Mouse (Mus musculus) embryonic facial prominence, embryonic 13.5 days (tissue): ENCODE results near the gene Klk10. TPM values are rescaled to one million over a fixed set of nuclear protein-coding genes. Genes with fewer than 3 reads are reported as not detected.

Experiments used
- ATAC-seq: fragments of 200-750 bp; cut with Nextera tagmentation; 2 replicates; pipeline ENCODE4 v1.8.0; 2017; ENCODE audit warnings: low read depth; ENCODE audit not compliant: insufficient number of reproducible peaks, insufficient read depth, low FRiP score, low TSS enrichment
- H3K27ac ChIP-seq: fragments of 300-500 bp; sonication (generic); 2 replicates; pipeline ENCODE4 v1.5.1; 2015; ENCODE audit warnings: moderate library complexity, mild to moderate bottlenecking, inconsistent platforms
- H3K27me3 ChIP-seq: fragments of 300-500 bp; sonication (generic); 2 replicates; pipeline ENCODE4 v1.6.1; 2015; ENCODE audit warnings: mild to moderate bottlenecking, inconsistent platforms
- H3K36me3 ChIP-seq: fragments of 300-500 bp; sonication (generic); 2 replicates; pipeline ENCODE4 v1.6.1; 2015; ENCODE audit warnings: mild to moderate bottlenecking, inconsistent platforms
- H3K4me1 ChIP-seq: fragments of 300-500 bp; sonication (generic); 2 replicates; pipeline ENCODE4 v1.6.1; 2015; ENCODE audit warnings: inconsistent platforms
- H3K4me2 ChIP-seq: fragments of 300-500 bp; sonication (generic); 2 replicates; pipeline ENCODE4 v1.6.1; 2015; ENCODE audit warnings: moderate library complexity, mild to moderate bottlenecking, inconsistent platforms
- H3K4me3 ChIP-seq: fragments of 300-500 bp; sonication (generic); 2 replicates; pipeline ENCODE4 v1.5.1; 2015; ENCODE audit warnings: mild to moderate bottlenecking, inconsistent platforms
- H3K9ac ChIP-seq: fragments of 300-500 bp; sonication (generic); 2 replicates; pipeline ENCODE4 v1.6.1; 2015; ENCODE audit warnings: mild to moderate bottlenecking, inconsistent platforms
- H3K9me3 ChIP-seq: fragments of 300-500 bp; sonication (generic); 2 replicates; pipeline ENCODE4 v1.6.1; 2016; ENCODE audit warnings: inconsistent platforms
- WGBS: fragments of 180-500 bp; shearing (Covaris S2); methylation state at CpG from one replicate; pipeline ENCODE4 v1.1.7; 2015; ENCODE audit warnings: mixed read lengths; 5-methylcytosine and 5-hydroxymethylcytosine counted together
- polyA plus RNA-seq: library from polyadenylated mRNA; unstranded; fragments of >200 nt; fragmentation: Nextera tagmentation; extraction: Ambion mirVana; gene quantifications from 2 replicates; pipeline ENCODE4 v1.2.1, GENCODE M21; 2015

The Klk10 gene
- polyA plus RNA-seq, 1 experiment from 2014 or later: 3.6 TPM

DNA sequence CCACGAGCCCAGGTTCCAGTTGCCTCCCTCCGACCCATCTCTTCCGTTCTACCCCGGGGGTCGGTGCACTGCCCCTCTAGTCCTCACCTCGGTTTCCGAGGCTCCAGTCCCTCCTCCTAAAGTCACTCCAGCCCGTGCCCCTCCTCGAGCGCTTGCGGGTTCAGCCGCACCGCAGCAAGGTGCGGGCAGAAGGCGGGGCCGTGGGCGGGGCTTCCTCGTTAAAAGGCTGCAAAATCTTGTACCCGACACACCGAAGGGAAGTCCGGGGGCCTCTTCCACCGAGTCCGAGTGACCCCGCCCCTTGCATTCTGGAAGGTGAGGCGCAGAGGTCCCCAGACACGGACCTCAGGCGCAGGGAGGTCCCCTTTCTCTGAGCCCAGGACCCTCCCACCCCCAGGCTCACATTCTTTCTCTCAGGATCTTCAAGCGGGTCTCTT, 16.5 kb downstream of the Klk10 start, which contains the start of gene Klk8:
Klk8 (plus strand) TSS at position 245 of the 437 bp plus-strand sequence.
- H3K27ac ChIP-seq: peak within 1 kb of the TSS; percentile 22; the same call in 1 of the 2 replicates
- ATAC-seq: 0 out of 2 replicates have a peak, but pooled peaks have one; percentile 45
- peaks cover 22% of the 10 kb centered on the region for H3K4me1 ChIP-seq
- no peaks in the 10 kb centered on the region for H3K36me3 ChIP-seq
- H3K9ac ChIP-seq: peak within 1 kb of the TSS; percentile 64
- H3K9me3 ChIP-seq: no peaks in the 10 kb centered on the region
- H3K4me3 ChIP-seq: peak within 1 kb of the TSS; percentile 52
- under 1% methylated on average over 28 of the region's 28 CpGs for WGBS
- H3K27me3 ChIP-seq: peaks cover 33% of the 10 kb centered on the region
- H3K4me2 ChIP-seq: peak within 1 kb of the TSS; percentile 82

DNA sequence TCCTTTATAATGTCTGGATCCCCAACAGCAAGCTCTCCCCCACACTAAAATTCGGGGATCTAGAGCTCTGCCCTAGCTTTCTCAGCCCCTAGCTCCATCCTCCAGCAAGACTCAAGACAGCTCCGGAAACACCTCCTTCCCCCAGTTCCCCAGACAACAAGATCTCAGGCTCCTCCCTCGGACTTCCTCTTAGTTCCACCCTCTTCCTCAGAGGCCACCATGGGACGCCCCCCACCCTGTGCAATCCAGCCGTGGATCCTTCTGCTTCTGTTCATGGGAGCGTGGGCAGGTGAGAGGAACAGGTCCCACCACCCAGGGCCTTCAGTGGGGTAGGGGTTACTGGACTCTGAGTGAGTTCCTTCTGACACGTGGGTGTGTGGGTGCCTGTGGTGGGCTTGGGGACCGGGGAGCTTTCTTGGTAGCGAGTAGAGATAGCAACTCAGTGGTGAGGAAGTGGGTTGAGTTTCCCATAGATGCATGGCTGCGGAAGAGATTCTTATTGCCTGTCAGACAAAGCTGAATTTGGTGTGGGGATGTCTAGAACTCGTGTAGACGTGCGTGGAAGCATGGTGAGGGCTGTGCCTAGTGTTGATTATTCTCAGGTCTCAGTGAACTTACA, 17.1 kb downstream of the Klk10 start:
- 33% methylated on average over 13 of the region's 13 CpGs for WGBS
- H3K9ac ChIP-seq: peak overlapping the region; percentile 64
- ATAC-seq: no peak
- H3K4me3 ChIP-seq: peak overlapping the region; percentile 52
- H3K27ac ChIP-seq: no peak overlapping the region
- H3K27me3 ChIP-seq: peaks cover 33% of the 10 kb centered on the region
- H3K36me3 ChIP-seq: no peaks in the 10 kb centered on the region
- H3K9me3 ChIP-seq: no peaks in the 10 kb centered on the region
- peak overlapping the region; percentile 82 for H3K4me2 ChIP-seq
- H3K4me1 ChIP-seq: peaks cover 22% of the 10 kb centered on the region

DNA sequence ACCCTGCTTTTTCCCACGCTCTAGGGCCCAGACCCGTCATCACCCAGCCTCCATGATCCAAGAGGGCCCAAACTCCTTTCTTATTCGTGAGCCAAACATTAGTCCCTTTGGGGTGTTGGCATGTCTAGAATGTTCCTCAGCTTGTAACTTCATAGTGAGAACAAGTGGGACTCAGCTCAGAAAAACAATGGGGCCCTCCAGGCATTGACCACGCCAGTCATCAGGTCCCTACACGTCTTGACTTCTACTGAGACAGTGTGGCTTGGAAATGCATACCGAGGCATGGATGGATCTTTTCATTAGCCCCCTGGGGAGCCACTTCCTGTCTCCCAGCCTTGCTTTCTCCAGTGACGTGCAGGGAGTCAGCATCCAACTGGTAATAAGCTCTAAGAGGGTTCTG, 19.0 kb downstream of the Klk10 start:
- Histone ChIP-seq H3K36me3 (no peaks in the 10 kb centered on the region), H3K4me3 (no peak overlapping the region), H3K9ac (no peak overlapping the region), H3K27me3 (peaks cover 33% of the 10 kb centered on the region), H3K9me3 (no peaks in the 10 kb centered on the region), H3K4me2 (no peak overlapping the region), H3K4me1 (peaks cover 22% of the 10 kb centered on the region), H3K27ac (no peak overlapping the region)
- WGBS: 60% methylated on average over 7 of the region's 7 CpGs
- ATAC-seq: no peak

DNA sequence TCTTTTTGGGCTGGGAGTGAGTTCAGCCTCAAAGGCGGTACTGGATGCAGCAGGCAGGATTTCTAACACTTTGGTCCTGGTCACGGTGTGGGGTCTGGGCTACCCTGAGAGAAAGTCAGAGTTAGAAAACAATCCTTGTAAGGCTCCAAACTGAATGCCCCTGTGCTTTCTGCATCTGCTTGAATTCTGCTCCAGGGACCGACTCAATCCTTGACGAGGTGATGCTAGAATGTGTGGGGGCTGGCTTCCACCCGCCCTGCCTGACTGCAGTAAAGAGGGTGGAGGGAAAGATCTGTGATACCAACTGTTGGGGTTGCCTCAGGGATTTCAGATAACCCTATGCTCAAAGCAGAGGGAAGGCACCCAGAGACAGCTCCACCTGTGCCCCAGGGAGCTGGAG, 30.2 kb downstream of the Klk10 start, which contains the start of gene Klk7:
Klk7 (plus strand) TSS at position 301 of the 400 bp plus-strand sequence.
- ATAC-seq: no peak
- H3K27ac ChIP-seq: no peak within 1 kb of the TSS
- H3K27me3 ChIP-seq: no peaks in the 10 kb centered on the region
- no peak within 1 kb of the TSS for H3K4me2 ChIP-seq
- H3K4me1 ChIP-seq: no peaks in the 10 kb centered on the region
- no peaks in the 10 kb centered on the region for H3K36me3 ChIP-seq
- no peak within 1 kb of the TSS for H3K4me3 ChIP-seq
- WGBS: 48% methylated on average over 5 of the region's 5 CpGs
- H3K9me3 ChIP-seq: no peaks in the 10 kb centered on the region
- H3K9ac ChIP-seq: no peak within 1 kb of the TSS

DNA sequence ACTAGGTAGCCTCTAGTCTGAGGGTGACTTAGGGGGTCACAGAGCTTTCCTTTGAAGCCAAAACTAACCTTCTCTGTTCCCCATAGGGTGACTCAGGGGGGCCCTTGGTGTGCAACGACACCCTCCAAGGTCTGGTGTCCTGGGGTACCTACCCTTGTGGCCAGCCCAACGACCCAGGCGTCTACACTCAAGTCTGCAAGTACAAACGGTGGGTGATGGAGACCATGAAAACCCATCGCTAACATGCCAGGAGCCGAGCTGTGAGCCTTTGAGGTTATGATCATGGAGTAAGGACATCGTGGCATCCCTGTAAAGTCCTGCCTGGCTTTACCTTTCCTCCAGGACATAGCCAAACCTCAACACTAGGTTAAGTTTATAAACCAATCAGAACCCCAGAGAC, 34.4 kb downstream of the Klk10 start:
- H3K36me3 ChIP-seq: no peaks in the 10 kb centered on the region
- no peak overlapping the region for H3K4me2 ChIP-seq
- H3K27me3 ChIP-seq: no peaks in the 10 kb centered on the region
- H3K9ac ChIP-seq: no peak overlapping the region
- no peak for ATAC-seq
- no peak overlapping the region for H3K27ac ChIP-seq
- H3K4me1 ChIP-seq: no peaks in the 10 kb centered on the region
- WGBS: 83% methylated on average over 7 of the region's 7 CpGs
- H3K4me3 ChIP-seq: no peak overlapping the region
- H3K9me3 ChIP-seq: no peaks in the 10 kb centered on the region

DNA sequence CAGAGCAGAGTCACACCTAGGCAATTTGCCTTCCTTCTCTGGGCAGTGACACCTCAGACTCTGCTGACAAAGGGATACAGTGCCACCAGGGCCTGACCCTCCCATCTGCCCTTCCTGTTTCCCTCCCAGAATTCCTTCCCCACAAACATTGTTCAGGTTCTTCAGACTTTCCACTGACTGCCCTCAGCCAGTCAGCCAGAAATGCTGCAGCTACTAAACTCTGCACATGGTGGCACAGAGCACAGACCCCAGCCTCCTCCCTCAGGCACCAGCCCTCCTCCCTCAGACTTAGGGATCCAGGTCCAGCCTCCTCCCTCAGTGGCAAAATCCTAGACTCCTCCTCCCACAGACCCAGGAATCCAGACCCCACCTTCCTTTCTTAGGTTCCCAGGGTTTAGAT, 35.9 kb downstream of the Klk10 start:
- Histone ChIP-seq H3K27ac (no peak overlapping the region), H3K4me1 (no peaks in the 10 kb centered on the region), H3K4me2 (no peak overlapping the region), H3K9ac (no peak overlapping the region), H3K36me3 (no peaks in the 10 kb centered on the region), H3K27me3 (no peaks in the 10 kb centered on the region), H3K4me3 (no peak overlapping the region), H3K9me3 (no peaks in the 10 kb centered on the region)
- ATAC-seq: no peak

DNA sequence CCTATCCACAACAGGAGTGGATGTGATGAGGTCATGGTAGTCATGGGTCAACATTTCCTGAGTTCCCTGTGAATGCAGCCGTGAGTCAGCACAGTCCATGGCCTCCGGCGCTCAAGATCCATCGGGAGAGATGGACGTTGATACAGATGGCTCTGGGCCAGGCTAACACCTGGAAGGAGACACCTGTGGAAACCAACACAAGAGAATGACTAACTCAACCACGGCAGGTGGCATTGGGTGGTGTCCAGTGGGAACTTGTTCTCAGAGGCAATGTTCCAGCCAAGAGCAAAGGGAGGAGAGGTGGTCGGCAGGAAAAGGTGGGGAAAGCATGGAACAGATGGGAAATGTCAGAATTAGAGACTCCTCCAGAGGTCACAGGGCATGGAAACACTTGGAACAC, 40.7 kb downstream of the Klk10 start:
- Histone ChIP-seq H3K4me2 (no peak overlapping the region), H3K36me3 (no peaks in the 10 kb centered on the region), H3K27ac (no peak overlapping the region), H3K9me3 (no peaks in the 10 kb centered on the region), H3K27me3 (no peaks in the 10 kb centered on the region), H3K4me3 (no peak overlapping the region), H3K4me1 (no peaks in the 10 kb centered on the region), H3K9ac (no peak overlapping the region)
- no peak for ATAC-seq
- 91% methylated on average over 7 of the region's 7 CpGs for WGBS

DNA sequence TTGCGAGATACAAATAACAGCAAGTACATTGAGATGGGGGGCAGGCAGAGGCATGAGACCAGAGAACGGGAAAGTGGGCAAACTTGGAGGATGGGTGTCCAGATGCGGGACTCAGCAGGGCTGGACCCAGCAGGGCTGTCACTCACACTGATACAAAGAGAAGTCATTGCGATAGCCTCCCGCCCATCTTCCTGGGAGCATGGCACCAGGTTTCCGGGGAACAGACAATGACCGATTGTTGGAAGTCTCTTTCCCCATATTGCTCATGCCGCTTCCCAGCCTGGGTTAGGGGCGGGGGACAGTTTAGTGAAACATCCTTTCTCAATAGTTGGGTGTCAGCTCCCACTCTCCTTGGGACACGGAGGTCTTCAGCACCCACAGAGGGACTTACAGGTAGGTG, 43.4 kb downstream of the Klk10 start, which contains the start of gene Klk6:
Klk6 (plus strand) TSS at position 301 of the 400 bp plus-strand sequence.
- Histone ChIP-seq H3K27me3 (no peaks in the 10 kb centered on the region), H3K4me1 (no peaks in the 10 kb centered on the region), H3K27ac (no peak within 1 kb of the TSS), H3K36me3 (no peaks in the 10 kb centered on the region), H3K4me3 (no peak within 1 kb of the TSS), H3K9me3 (no peaks in the 10 kb centered on the region), H3K9ac (no peak within 1 kb of the TSS), H3K4me2 (no peak within 1 kb of the TSS)
- 47% methylated on average over 10 of the region's 10 CpGs for WGBS
- ATAC-seq: no peak

DNA sequence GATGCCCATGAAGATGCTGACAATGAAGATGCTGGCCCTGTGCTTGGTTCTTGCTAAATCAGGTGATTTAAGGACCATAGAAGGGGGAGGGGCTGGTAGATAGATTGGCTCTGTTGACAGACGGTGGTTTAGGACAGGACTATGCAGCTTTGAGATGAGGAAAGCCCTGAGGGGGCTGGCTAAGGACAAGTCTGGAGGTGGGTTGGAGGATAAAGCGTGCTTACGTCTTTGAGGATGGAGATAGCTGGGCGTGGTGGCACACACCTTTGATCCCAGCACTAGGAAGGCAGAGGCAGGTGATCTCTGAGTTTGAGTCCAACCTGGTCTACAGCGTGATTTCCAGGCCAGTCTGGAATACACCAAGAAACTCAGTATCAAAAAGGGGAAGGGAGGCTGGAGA, 45.2 kb downstream of the Klk10 start:
- H3K4me2 ChIP-seq: no peak overlapping the region
- no peak overlapping the region for H3K9ac ChIP-seq
- ATAC-seq: no peak
- no peaks in the 10 kb centered on the region for H3K4me1 ChIP-seq
- 84% methylated on average over 5 of the region's 5 CpGs for WGBS
- no peaks in the 10 kb centered on the region for H3K27me3 ChIP-seq
- H3K9me3 ChIP-seq: no peaks in the 10 kb centered on the region
- H3K36me3 ChIP-seq: no peaks in the 10 kb centered on the region
- H3K27ac ChIP-seq: no peak overlapping the region
- no peak overlapping the region for H3K4me3 ChIP-seq

DNA sequence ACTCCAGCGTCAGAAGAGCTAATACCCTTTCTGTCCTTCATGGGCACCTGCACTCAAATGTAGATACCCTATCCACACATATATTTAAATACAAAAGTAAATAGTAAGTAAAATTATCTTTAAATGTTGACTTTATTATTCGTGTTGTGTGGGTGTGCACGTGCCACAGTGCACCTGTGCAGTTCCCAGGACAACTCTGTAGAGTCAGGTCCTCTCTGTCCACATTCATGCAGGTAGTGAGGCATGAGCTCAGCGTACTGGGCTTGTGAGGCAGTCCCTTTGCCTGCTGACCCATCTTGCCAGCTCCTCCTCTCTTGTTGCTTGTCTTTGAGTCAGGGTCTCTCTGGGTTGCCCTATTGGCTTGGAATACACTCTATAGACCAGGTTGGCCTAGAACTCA, 46.9 kb downstream of the Klk10 start:
- no peak overlapping the region for H3K4me3 ChIP-seq
- WGBS: 85% methylated on average over 4 of the region's 4 CpGs
- no peak overlapping the region for H3K9ac ChIP-seq
- no peak for ATAC-seq
- no peaks in the 10 kb centered on the region for H3K9me3 ChIP-seq
- H3K36me3 ChIP-seq: no peaks in the 10 kb centered on the region
- H3K27me3 ChIP-seq: no peaks in the 10 kb centered on the region
- no peaks in the 10 kb centered on the region for H3K4me1 ChIP-seq
- no peak overlapping the region for H3K27ac ChIP-seq
- H3K4me2 ChIP-seq: no peak overlapping the region

DNA sequence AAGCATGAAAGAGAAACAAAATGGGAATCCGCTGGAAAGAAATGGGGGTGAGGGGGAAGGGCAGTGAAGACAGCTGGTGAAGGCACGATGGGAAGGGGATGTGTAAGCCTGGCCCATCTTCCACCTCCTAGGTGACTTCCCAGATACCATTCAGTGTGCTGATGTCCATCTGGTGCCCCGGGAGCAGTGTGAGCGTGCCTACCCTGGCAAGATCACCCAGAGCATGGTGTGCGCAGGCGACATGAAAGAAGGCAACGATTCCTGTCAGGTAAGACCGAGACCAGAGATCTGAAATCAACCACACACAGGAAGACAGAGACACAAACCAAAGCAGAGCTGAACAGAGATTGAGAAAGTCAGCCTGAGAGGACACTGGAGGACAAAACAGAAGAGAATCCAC, 48.2 kb downstream of the Klk10 start:
- ATAC-seq: no peak

More for the DNA sequence above, 48.2 kb downstream of the Klk10 start:
- 91% methylated on average over 8 of the region's 8 CpGs for WGBS
- Histone ChIP-seq H3K4me2 (no peak overlapping the region), H3K27me3 (no peaks in the 10 kb centered on the region), H3K36me3 (no peaks in the 10 kb centered on the region), H3K4me1 (no peaks in the 10 kb centered on the region), H3K27ac (no peak overlapping the region), H3K9ac (no peak overlapping the region), H3K9me3 (no peaks in the 10 kb centered on the region), H3K4me3 (no peak overlapping the region)
